Mouse (Mus musculus) T-helper 17 cell (primary cell): ENCODE data around the gene Arl5c.

Experiments
- in situ Hi-C, 2 experiments: fragments of 300-600 bp; cut with MboI, MseI; formaldehyde crosslinking; loops; 1 replicate in 1 of 2; 2 replicates in 1 of 2; pipeline ENCODE4 v1.15.1; 2025; ENCODE audit warnings: high pct_unique_total_duplicates in 2 of 2

The Arl5c gene

DNA sequence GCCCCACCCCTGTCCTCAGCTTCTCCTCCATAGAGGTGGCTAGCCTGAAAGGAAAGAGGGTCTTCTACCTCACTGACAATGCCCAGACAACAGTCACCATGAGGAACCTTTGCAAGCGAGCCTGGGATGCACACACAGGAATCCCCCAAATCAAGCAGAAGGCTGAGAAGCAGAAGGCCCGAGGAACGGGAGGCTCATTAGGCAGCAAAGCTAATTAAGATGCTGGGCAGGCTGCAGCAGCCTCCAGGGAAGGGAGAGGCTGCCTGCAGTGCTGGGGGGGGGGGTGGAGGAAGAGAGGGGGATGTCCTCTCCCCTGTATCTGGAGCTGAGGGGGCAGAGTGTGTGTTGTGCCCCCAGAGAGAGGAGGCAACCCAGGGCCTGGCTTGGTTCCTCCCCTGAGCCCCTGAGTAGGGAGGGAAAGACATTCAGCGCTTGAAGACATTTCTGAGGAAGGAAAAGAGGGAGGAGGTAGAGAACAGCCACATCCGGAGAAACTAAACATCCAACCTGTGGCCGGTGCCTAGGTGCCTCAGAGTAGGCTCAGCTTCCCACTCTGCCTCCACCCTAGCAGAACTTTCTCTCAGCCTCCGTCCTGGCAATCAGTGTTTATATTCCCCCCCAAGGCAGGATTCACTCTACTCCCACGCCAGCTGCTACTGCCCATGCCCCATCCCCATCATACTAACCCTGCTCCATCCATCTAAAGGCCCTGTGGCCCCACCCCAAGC is 24.1 kb upstream of the Arl5c start:
- in situ Hi-C loops: no loop called here

DNA sequence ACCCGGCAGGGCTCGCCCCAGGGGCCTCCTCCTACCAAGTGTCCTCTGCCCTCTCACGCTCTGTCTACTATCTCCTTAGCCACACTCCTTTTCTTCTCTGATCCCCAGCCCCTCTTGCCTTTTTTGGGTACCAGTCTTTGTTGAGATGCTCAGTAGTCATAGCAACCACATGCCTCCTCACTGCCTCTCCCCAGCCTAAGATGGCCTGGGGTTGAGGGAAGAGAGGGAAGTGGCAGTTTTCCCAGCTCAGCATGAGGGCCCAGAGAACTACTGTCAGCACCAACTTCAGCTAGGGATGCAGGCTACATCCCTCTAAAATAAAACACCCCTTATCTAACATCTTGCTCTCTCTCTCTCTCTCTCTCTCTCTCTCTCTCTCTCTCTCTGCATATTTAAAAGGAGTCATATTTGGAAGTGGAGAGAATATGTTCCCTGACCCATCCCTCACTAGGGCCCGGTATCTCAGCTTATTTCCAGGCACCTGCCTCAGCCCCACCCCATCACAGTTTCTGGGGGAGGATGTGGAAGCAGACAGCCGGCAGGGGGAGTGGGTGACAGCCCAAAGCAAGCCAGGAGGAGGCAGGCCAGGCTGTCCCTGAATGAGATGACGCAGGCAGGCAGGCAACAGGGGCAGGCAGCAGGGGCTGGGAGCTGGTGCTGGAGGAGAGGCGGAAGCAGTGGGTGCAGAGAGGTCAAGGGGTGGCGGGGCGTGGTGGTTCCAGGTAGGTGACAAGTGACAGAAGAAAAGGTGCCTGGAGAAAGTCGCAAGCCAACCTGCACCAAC is 23.1 kb upstream of the Arl5c start:
- in situ Hi-C loops: no loop called here

DNA sequence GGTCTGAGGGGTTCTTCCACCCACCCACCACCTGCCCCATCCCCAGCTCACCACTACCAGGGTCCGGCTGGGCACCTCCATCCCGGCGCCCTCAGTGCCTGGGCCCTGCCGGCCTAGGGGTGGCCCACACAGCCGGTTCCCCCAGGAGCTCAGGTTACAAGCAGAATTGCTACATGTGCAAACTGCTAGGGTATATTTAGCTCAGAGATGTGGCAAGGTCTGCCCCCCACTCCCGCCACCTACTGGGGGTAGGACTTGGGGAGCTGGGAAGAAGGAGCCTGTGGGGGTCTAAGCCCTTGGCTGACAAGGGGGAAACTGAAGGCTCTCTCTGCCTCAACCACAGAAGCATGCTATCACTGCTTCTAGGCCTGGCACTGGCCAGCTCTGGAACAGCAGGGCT is 22.2 kb upstream of the Arl5c start:
- in situ Hi-C loops: no loop called here

DNA sequence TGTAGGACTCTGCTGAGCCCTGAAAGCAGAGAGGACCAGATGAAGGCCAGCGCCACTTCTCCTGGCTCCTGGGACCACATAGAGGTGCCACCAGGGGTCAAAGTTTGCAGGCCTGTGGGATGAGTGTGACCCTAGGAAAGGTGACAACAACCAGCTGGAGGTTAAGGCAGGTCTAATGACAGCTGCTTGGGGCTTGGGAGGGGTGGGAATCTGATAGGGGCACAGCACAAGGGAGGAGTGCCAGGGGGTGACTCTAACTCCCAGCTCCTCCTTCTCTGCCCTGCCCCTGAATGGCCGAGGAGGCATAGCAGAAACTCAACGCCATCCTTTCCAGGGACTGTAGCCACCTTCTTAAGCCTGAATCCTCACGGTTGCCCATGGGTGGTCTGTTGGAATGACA is 20.8 kb upstream of the Arl5c start:
- in situ Hi-C loops: no loop called here

DNA sequence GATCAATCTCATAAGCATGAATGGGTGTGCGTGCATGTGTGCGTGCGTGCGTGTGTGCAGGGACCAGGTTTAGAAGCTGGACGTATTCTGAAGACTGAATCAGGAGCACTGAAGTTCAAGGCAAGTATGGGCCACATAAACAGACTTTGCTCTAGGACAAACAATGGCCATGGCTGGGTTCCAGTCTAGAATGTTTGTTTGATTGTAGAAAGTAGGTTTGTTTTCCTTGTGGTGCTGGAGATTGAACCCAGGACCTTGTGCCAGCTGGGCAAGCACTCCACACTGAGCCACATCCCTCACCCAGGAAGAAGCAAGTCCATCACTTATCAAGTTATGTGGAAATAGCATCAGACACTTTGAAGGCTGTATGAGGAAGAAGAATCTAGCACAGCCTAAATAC is 20.2 kb upstream of the Arl5c start:
- in situ Hi-C loops: no loop called here

DNA sequence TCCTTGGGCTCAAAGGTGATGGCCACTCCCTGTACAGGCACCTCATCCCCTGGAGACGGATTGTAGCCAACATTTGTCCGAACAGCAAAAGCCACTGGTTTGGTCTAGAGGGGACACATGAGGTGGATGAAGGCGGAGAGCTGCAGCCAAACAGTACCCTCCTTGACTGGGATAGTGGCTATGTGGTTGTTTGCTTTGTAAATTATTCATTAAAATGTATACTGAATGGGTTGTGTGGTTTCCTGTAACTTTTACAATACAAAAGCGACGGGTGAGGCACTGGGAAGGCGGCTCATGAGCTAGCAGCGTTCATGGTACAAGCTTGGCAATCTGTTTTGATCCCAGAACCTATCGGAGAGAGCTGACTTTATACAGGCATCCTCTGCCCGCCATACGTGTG is 16.9 kb upstream of the Arl5c start:
- in situ Hi-C loops: no loop called here

DNA sequence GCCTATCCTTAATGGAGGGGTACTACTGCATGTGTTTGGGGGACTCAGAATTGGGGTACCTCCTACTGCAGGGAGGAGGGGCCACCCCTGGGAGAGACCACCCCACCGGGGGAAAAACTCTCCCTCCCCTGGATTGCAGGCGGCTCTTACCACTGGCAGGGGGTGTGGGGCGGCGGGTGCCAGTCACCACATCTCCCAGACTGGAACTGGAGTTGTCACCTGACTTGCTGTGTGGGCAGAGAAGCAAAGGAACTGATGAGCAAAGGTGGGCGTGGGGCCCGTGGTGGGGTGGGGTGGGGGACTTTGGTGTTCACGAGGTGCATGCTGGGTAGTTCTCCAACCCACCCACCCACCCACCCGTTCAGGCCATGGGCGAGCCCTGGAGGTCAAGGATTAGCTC is 15.7 kb upstream of the Arl5c start:
- in situ Hi-C loops: no loop called here

DNA sequence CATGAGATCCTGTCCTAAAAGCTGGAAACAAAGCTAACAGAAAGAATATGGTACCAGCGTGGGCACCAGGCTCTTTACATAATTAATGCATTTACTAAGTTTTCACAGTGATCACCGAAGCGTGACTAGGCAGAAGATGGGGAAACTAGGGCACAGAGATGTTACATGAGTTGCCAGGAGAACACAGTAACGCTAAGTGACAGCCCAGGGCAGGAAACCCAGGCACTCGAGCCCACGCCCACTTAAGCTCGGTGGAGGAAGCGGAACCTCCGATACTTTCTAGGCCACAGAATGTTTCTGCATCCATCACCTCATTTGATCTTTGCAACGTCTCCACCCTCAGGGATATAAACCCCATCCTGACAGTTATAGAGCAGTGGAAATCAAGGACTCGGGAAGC is 12.1 kb upstream of the Arl5c start:
- in situ Hi-C loops: no loop called here

DNA sequence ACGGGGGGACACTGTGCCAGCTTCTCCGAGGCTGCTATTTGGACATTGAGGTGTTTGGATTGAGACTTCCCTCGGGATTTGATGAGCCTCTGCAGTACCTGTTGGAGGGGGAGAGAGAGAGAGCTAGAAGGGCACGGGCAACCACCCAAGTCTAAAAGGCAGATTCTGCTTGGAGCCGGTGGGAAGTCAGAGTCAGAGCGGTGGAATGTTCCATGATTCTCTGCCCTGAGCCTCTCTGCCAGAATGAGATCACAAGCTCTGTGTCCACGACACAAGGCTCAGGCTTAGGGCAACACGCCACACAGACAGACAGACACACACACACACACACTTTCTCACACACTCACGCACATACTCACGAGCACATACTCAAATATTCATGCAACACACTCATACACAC is 9.7 kb upstream of the Arl5c start:
- in situ Hi-C loops: no loop called here

DNA sequence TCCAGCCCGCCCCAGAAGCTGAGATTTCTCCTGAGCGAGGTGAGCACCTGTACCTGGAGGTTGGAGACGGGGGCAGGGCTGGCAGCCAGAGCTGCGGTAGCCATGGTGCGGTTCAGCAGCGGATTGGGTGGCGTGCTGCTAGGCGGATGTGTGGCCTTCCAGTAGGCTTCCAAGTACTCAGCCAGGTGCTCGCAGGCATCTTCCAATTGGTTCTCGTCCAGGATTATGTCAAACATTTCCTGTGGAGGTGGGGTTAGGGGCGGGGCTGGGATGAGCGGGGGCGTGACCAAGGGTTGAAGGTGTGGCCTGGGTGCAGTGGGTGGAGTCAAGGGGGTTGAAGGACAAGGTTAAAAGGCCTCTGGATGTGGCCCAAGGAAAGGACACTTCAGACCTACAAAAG is 9.1 kb upstream of the Arl5c start:
- in situ Hi-C loops: no loop called here

DNA sequence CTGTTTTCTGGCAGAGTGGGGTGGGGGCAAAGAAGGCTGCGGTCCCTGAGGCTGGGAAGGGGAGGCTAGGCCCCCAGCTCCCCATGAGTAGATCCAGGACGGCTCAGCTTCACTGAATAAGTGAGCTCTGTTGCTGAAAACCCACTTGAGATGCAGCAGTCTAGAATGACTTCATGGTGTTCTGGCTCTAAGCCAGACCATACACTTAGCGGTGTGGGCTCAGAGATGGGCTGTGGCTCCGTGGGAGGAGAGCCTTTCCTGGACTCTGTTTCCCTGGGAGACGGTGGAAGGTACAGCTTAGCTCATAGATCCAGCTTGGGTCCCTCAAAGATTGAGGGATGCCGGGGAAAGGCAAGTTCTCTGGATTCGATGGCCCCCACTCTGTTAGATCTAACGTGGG is 8.2 kb upstream of the Arl5c start:
- in situ Hi-C loops: no loop called here

DNA sequence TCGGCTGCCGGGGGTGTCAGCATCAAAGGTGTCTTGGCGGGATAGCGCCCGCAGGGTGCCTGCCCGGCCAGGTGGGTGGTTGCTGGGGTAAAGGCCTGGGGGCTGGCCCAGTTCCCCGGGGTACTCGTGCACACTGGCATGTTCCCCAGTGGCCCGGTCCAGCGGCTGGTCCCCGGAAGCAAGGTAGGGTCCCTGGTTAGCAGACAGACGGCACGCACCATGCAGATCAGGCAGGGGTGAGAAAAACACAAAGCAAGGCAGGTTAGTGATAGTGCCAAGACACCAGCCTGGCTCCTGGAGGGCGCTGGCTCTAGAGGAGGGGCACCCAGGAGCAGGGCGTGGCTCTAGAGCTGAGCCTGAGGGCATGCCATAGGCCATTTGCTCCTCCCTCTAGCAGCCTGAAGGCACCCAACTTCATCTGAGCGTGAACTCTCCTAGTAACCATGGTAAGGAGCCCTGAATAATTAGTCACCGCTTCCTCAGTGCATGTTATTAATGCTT is 7.2 kb upstream of the Arl5c start:
- in situ Hi-C loops: no loop called here

DNA sequence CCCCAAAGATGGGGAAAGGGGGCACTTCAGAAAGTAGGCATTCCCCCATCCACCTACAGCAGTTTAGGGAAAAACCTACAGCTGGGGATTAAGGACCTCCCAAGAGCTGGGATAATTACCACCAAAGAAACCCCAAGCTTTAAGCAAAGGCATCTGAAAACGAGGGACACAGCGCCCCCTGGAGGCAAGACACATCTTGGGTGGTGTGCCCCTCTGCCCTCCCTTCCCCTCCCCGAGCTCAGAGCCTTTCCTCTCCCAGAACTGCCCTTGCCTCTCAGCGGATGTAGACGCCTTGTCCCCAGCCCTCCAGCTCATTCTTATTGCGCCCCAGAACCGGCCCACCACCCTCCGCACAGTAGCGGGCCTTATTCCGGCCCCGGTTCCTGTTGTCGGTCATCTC is 6.6 kb upstream of the Arl5c start:
- in situ Hi-C loops: no loop called here

DNA sequence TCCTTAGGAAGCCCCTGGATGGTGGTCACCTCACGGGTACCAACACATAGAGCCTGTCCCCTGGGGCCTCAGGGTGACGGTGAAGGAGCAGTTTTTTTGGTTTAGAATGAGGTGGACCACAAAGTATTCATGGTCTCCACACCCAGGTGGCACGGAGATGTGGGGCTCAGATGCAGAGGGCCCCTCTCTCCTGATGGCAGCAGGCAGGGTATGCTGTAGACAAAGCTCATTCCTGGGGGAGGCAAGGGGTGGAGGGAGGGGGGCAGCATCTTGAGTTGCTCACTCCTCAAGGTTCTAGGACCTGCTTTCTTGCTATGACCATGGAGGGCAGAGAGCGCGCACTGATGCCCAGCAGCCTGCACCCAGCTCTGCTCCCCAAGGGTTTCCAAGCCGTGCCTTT is 6.0 kb upstream of the Arl5c start:
- in situ Hi-C loops: no loop called here

DNA sequence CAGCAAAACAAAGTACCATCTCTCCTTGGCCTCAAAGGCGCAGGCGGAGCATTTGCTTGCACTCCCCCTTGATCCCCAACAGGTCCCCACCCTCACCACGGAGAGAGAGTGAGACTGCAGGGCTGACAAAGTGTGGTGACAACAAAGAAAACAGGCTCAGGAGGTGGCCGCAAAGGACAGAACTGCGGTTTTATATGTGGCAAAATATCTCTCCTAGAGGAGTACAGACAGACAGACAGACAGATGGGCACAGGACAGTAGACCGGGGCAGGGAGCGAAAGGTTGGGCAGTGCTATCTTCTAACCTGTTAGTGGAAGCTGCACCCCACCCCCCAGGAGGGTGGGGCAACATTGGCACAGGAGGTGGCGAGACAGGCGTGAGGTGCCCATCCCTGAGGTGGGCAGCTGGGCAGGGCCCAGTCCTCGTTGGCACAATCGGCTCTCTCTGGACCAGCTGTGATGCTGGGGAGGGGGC is 5.4 kb upstream of the Arl5c start:
- in situ Hi-C loops: no loop called here

DNA sequence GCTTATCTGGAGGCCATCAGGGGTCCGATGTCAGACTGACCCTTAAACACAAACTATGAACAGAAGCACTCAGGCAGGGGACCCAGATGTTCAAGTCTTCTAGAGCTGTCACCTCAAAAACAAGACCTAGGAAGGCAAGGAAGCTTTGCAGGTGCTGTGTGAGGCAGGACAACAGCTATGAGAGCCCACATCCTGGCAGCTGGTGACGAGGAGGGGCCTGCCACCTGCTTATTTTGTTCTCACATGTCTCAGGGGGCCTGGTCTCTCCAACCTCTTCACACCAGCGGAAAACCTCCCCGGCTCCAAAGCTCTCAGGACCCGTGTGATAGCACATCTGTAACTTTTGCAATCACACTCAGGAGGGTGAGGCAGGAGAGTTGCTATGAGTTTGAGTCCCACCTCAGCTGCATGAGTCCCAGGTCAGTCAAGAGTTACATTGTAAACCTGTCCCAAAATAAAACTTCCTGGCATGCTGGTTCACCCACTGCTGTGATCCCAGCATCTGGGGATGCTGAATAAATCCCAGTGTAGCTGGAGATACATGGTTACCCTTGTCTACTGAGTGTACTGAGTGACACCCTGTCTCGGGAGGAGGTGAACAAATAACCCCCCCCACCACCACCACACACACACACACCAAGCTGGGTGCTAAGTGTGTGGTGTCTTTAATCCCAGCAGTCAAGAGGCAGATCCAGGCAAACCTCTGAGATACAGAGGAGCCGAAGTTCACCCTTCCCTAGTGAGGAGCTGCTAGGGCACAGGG is 4.6 kb upstream of the Arl5c start:
- in situ Hi-C loops: no loop called here

DNA sequence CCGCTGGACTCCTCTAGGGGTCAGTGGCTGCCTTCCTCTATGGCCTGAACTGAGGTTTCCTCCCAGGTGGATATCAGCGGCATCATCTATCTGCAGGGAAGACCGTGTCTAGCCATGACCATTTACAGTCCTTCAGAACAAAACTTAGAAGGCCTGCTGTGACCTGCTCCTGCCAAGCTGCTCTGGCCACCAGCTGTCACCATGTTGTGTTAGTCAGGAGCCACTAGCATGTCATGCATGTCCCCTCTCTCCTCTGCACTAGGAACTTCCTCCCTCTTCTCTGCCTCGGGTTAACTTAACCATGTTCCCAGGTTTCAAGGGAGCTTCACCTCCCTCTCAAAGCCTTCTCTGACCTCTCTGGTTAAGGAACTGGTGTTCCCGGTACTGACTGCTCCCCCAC is 3.8 kb upstream of the Arl5c start:
- in situ Hi-C loops: no loop called here

DNA sequence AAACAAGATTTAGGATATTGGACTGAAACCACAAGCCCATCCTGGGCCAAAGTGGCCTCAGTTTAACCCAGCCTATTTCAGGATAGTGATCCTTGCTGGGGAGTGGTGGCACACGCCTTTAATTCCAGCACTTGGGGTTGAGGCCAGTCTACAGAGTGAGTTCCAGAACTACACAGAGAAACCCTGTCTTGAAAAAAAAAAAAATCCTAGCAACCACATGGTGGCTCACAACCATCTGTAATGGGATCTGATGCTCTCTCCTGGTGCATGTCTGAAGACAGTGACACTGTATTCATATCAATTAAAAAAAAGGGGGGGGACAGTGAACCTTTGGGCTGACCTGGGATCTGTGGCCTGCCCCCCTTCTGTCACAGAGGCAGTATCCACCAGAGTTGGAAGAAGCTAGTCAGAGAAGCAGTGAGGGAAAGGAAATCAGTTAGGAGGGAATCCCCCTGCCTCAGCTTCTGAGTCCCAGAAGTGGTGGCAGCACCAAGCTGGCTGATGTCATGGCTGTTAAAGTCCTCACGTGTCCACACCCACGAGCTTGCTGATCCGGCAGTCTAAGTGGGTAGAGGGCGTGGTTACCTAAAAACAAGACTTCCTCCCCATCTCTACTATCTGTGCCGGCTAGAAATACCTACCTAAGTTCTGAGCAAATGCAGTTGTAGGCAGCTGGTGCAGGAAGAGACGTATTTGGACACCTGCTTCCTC is 3.1 kb upstream of the Arl5c start:
- in situ Hi-C loops: no loop called here

DNA sequence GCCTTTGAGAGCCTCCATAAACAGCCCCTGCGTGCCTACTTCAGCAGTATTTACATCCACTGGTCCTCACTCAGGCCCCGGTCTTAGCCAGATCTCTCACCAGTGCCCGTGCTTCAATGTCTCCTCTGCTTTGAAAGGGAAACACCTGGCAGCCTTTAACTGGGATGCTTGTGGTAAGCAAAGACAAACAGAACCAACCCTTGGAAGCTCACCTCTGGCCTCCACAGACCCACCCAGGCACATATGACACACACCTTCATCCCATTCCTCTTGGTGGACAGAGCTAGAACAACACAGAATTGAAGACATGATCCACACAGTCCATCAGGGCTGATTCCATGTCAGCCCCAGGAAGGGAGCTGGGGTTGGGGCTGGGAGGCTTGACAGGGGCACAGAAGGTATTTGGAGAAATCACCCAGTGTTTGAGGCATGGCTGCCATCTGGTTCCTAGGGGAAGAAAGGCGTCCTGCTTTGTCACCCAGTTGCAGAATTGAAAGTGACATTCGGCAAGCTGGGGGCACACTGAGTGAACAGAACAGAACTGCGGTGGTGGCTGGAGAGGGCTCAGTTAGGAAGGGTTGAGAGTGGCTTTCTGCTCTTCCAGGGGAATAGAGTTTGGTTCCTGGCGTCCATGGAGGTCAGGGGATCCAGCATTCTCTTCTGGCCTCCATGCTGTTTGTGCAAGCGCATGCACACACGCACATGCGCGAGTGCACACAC is 2.3 kb upstream of the Arl5c start:
- in situ Hi-C loops: no loop called here

DNA sequence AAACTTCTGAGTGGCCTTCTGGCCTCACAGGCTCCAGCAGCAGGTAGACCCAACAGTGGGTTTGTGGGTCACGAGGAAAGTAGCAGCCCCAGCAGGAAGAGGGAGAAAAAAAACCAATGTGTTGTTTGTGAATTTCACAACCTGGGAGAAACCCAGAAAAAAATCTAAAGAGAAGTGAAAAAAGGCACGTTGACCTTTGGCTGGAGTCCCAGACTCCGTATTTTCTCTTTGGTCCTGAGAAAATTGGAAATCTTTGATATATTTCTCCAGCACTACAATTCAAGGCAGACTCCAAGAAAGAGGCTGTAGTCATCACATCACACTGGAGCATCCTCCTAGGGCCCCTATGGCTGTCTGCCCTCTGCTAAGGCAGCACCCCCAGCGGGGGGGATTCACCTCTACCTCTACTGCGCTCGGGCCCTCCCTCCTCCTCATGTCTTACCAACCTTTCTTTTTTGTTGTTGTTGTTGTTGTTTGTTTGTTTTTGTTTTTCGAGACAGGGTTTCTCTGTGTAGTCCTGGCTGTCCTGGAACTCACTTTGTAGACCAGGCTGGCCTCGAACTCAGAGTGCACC is 1.5 kb upstream of the Arl5c start:
- in situ Hi-C loops: no loop called here

DNA sequence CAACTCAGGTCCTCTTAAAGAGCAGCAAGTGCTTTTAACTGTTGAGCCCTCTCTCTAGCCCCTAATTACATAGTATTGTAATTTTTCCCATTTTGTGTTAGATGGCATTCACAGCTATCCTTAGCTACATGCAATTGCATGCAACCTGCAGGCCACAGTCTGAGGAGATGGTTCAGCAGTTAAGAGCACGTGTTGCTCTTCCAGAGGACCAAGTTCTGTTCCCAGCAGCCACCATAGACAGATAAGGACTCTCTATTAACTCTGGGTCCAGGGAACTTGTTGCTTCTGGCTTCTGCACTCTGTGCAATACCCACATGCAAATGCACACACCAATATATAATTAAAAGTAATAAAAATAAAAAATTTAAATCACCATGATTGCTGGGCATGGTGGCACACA is 710 bp upstream of the Arl5c start:
- in situ Hi-C loops: no loop called here
